Comparison of ENCODE assay signal across 13 mouse cellular contexts in the genomic region with DNA sequence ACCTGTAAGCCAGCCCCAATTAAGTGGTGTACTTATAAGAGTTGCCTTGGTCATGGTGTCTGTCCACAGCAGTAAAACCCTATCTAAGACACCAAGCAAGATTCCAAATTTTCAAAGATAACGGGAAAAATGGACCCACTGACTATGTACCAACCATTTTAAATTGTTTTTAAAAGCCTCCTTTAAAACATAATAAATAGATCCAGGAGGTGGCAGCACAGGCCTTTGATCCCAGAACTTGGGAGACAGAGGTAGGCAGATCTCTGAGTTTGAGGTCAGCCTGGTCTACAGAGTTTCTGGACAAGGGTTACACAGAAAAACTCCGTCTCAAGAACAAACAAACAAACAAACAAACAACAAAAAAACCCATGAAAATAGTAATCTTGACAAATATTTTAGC. TPM values are rescaled to one million over a fixed set of nuclear protein-coding genes. Genes with fewer than 3 reads are reported as not detected.
DNase-seq lines count a peak whose midpoint lies in the region; ATAC-seq and TF ChIP-seq lines count a peak whose summit lies in the region.
"Had no signal": no experiment of that assay in that cellular context is flagged by ENCODE, and none has a peak within 500 bp of the region (broad histone marks: within the 10 kb centered on the region; RNA-seq: fewer than 3 reads in every experiment).

No protein-coding gene starts in this region.

- peak; percentile 25 for DNase-seq in adrenal gland, adult 2 months
- DNase-seq in adrenal gland, postnatal 4 days (ENCODE audit: low spot score in 2 of 2) = no peak
- peak; percentile 5 for DNase-seq in hindbrain, embryonic 11.5 days (ENCODE audit: low spot score)
- DNase-seq in hindbrain, embryonic 14.5 days (ENCODE audit: low spot score) = no peak
- peak; percentile 25 to 30 for DNase-seq in left cerebral cortex, postnatal 14 days (ENCODE audit: low spot score in 2 of 2)
- DNase-seq in left cerebral cortex, postnatal 10 days (ENCODE audit: extremely low spot score in 1 of 2, low spot score in 2 of 2) = no peak
- no peak for DNase-seq in urinary bladder, postnatal 10 days (ENCODE audit: low spot score)
- DNase-seq: cerebellum, postnatal 36 days; gastrocnemius, postnatal 10 days; right cerebral cortex, adult 18-20 months had no signal

- TF ChIP-seq POLR2A in cortical plate, adult 2 months (IDR thresholded peaks at IDR 0.05; ENCODE audit: extremely low read depth, insufficient read depth, low read length) = no peak

- ATAC-seq in hindbrain, embryonic 11.5 days (ENCODE audit: low FRiP score) = no peak
- ATAC-seq in hindbrain, embryonic 14.5 days (ENCODE audit: low FRiP score) = no peak

- no peaks in the 10 kb centered on the region for H3K36me3 ChIP-seq in hindbrain, embryonic 11.5 days (ENCODE audit: control insufficient read depth, insufficient read depth, low read length)
- no peaks in the 10 kb centered on the region for H3K36me3 ChIP-seq in hindbrain, embryonic 14.5 days (replicated peaks; ENCODE audit: control insufficient read depth, insufficient read depth)
- H3K36me3 ChIP-seq: hindbrain, embryonic 15.5 days had no signal

- no peaks in the 10 kb centered on the region for H3K27me3 ChIP-seq in hindbrain, embryonic 11.5 days (ENCODE audit: control insufficient read depth, insufficient read depth, low read length)
- no peaks in the 10 kb centered on the region for H3K27me3 ChIP-seq in hindbrain, embryonic 14.5 days (ENCODE audit: control insufficient read depth, insufficient read depth, low read length)
- H3K27me3 ChIP-seq: hindbrain, embryonic 15.5 days had no signal

- no peak overlapping the region for H3K4me3 ChIP-seq in hindbrain, embryonic 11.5 days (ENCODE audit: low read depth, low read length)
- H3K4me3 ChIP-seq in hindbrain, embryonic 14.5 days (replicated peaks; ENCODE audit: low read length) = no peak overlapping the region
- no peak overlapping the region for H3K4me3 ChIP-seq in cortical plate, adult 2 months (ENCODE audit: insufficient read depth, low read length)
- H3K4me3 ChIP-seq: hindbrain, embryonic 15.5 days had no signal

- H3K27ac ChIP-seq in hindbrain, embryonic 11.5 days (ENCODE audit: low read depth, low read length) = no peak overlapping the region
- H3K27ac ChIP-seq in hindbrain, embryonic 14.5 days = no peak overlapping the region
- H3K27ac ChIP-seq in cortical plate, adult 2 months (ENCODE audit: insufficient read depth, low read length) = no peak overlapping the region
- H3K27ac ChIP-seq: hindbrain, embryonic 15.5 days had no signal

- intact Hi-C loops in left cerebral cortex, postnatal 14 days (cut with DNase I) = loop anchor here (10.0 kb wide), 1 partner anchor 783 kb away; no protein-coding TSS in a partner anchor
- intact Hi-C loops in left cerebral cortex, postnatal 10 days (cut with DNase I) = loop anchor here (10.0 kb wide), 1 partner anchor 783 kb away; no protein-coding TSS in a partner anchor

- 66% methylated on average over 2 of the region's 2 CpGs for WGBS in hindbrain, embryonic 11.5 days
- WGBS in hindbrain, embryonic 14.5 days = 70% methylated on average over 2 of the region's 2 CpGs

- no peak overlapping the region for H3K4me2 ChIP-seq in hindbrain, embryonic 11.5 days (replicated peaks; ENCODE audit: low read depth, low read length)
- H3K4me2 ChIP-seq in hindbrain, embryonic 14.5 days (replicated peaks) = no peak overlapping the region
- H3K4me2 ChIP-seq: hindbrain, embryonic 15.5 days; midbrain, embryonic 11.5 days had no signal

- TF ChIP-seq CTCF in cortical plate, adult 2 months (IDR thresholded peaks at IDR 0.05; ENCODE audit: extremely low read depth, insufficient read depth, low read length) = peak; percentile 22; the same call in 1 of the 2 replicates

- H3K9ac ChIP-seq in hindbrain, embryonic 11.5 days (ENCODE audit: low read depth, low read length) = no peak overlapping the region
- H3K9ac ChIP-seq in hindbrain, embryonic 14.5 days = no peak overlapping the region
- H3K9ac ChIP-seq: hindbrain, embryonic 15.5 days had no signal

- no peaks in the 10 kb centered on the region for H3K9me3 ChIP-seq in hindbrain, embryonic 11.5 days (ENCODE audit: control insufficient read depth, low read length)
- no peaks in the 10 kb centered on the region for H3K9me3 ChIP-seq in hindbrain, embryonic 14.5 days (ENCODE audit: control insufficient read depth, low read length)
- H3K9me3 ChIP-seq: hindbrain, embryonic 15.5 days had no signal

- H3K4me1 ChIP-seq in hindbrain, embryonic 11.5 days (replicated peaks; ENCODE audit: control insufficient read depth, insufficient read depth, low read length) = no peaks in the 10 kb centered on the region
- no peaks in the 10 kb centered on the region for H3K4me1 ChIP-seq in hindbrain, embryonic 14.5 days (replicated peaks; ENCODE audit: control insufficient read depth, insufficient read depth, low read length)
- no peaks in the 10 kb centered on the region for H3K4me1 ChIP-seq in cortical plate, adult 2 months (ENCODE audit: control insufficient read depth, insufficient read depth, low read length)
- H3K4me1 ChIP-seq: hindbrain, embryonic 15.5 days had no signal

RNA-seq across cellular contexts. Expression of gene Atg14, which starts 11.2 kb away (rescaled TPM):
- 10 to 100 TPM; 13.9 to 14.0 TPM for total RNA-seq in adrenal gland, adult 2 months (2021)
- 11.1 and 17.8 TPM in 2 replicates for polyA plus RNA-seq in adrenal gland, adult 2 months (2012; rRNA removed)
- total RNA-seq in adrenal gland, postnatal 4 days (2021) = 10 to 100 TPM; 20.9 to 24.9 TPM
- polyA plus RNA-seq in hindbrain, embryonic 11.5 days (2014; fragmentation: Nextera tagmentation; extraction: Ambion mirVana) = 15.7 and 18.6 TPM in 2 replicates
- 15.9 and 16.9 TPM in 2 replicates for polyA plus RNA-seq in hindbrain, embryonic 14.5 days (2014; fragmentation: Nextera tagmentation; extraction: Ambion mirVana)
- 10 to 100 TPM; 15.2 to 15.4 TPM for total RNA-seq in left cerebral cortex, postnatal 14 days (2021)
- 10 to 100 TPM; 13.0 to 13.8 TPM for total RNA-seq in left cerebral cortex, postnatal 10 days (2021)
- polyA plus RNA-seq in cortical plate, adult 2 months (2012; rRNA removed) = 14.2 and 15.0 TPM in 2 replicates

Comparison
In these comparisons a context has a peak if more than half of its experiments do, and no peak if none do; other contexts are left out.
1. DNase-seq: peak in adrenal gland, adult 2 months (single experiment), hindbrain, embryonic 11.5 days (single experiment) and left cerebral cortex, postnatal 14 days (2 of 2); none in adrenal gland, postnatal 4 days (0 of 2), hindbrain, embryonic 14.5 days (single experiment), left cerebral cortex, postnatal 10 days (0 of 2) and urinary bladder, postnatal 10 days (single experiment).